Mouse (Mus musculus) left cerebral cortex, postnatal 36 days (tissue): Measurements from ENCODE around the gene Slamf9. TPM values are rescaled to one million over a fixed set of nuclear protein-coding genes. Genes with fewer than 3 reads are reported as not detected.

Experiments
- DNase-seq, 2 experiments: peaks; one replicate each; pipeline ENCODE4 v3.0.0; 2021 to 2022; ENCODE audit warnings: low spot score in 2 of 2, mixed read lengths in 1 of 2
- intact Hi-C: fragments of 180-260 bp; cut with DNase I; formaldehyde crosslinking; loops from one replicate; pipeline ENCODE4 v1.15.1; 2025
- total RNA-seq, 2 experiments: library from RNA; stranded (reverse); gene quantifications; 2 replicates each; pipeline ENCODE4 v1.2.3; 2021

Slamf9 gene
- total RNA-seq, 2 experiments from 2014 or later: 0.49 to 0.82 TPM

GRCm38 (mm10) chr1:172508172-172508571 lies 33.0 kb downstream of the Slamf9 start:
- DNase-seq: no peak
- intact Hi-C loops: no loop called here

DNA sequence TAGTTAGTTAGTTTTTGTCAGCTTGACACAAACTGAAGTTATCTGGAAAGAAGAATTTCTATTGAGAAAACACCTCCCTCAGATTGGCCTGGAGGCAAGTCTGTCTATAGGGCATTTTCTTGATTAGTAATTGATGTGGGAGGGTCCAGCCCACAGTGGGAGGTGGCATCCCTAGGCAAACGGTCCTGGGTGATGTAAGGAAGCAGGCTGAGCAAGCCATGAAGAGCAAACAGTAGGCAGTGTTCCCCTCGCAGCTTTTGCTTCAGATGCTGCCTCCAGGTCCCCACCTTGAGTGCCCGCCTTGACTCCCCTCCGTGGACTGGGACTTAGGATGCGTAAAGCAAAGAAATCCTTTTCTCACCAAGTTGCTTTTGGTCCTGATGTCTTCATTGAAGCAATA lies 34.1 kb downstream of the Slamf9 start:
- intact Hi-C loops: no loop called here

GRCm38 (mm10) chr1:172509983-172510382 lies 34.8 kb downstream of the Slamf9 start:
- no peak for DNase-seq
- intact Hi-C loops: no loop called here

More for the DNA sequence above, 34.1 kb downstream of the Slamf9 start:
- DNase-seq: no peak

GRCm38 (mm10) chr1:172510421-172510972 lies 35.3 kb downstream of the Slamf9 start:
- DNase-seq: no peak
- intact Hi-C loops: no loop called here

GRCm38 (mm10) chr1:172512962-172513361 lies 37.8 kb downstream of the Slamf9 start:
- intact Hi-C loops: no loop called here
- DNase-seq: no peak

- intact Hi-C loops: no loop called here
- no peak for DNase-seq
Observed at GRCm38 (mm10) chr1:172513525-172514212, 38.5 kb downstream of the Slamf9 start.

- DNase-seq: no peak
- intact Hi-C loops: no loop called here
Observed at GRCm38 (mm10) chr1:172514213-172514529, 39.0 kb downstream of the Slamf9 start.

- intact Hi-C loops: no loop called here
- DNase-seq: no peak
Observed at GRCm38 (mm10) chr1:172514551-172515268, 39.6 kb downstream of the Slamf9 start.

DNA sequence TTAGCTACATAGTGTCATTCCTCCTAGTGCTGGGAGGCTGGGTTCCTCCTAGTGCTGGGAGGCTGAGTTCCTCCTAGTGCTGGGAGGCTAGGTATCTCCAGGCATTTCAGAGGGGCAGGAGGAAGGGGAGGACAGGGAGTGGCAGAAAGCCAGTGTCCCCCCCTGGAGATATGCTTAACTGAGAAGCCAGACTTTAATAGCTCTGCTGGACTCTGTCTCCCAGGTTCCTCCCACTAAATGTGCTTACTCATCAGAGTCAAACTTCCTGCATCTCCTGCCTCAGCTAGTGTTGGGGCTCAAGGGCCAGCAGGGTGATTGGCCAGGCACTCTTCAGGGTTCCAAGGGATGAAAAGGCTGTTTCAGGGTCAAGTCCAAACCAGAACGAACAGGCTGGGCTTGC lies 40.2 kb downstream of the Slamf9 start:
- no peak for DNase-seq
- intact Hi-C loops: no loop called here

GRCm38 (mm10) chr1:172518013-172518412 lies 42.9 kb downstream of the Slamf9 start:
- no peak for DNase-seq
- intact Hi-C loops: no loop called here

DNA sequence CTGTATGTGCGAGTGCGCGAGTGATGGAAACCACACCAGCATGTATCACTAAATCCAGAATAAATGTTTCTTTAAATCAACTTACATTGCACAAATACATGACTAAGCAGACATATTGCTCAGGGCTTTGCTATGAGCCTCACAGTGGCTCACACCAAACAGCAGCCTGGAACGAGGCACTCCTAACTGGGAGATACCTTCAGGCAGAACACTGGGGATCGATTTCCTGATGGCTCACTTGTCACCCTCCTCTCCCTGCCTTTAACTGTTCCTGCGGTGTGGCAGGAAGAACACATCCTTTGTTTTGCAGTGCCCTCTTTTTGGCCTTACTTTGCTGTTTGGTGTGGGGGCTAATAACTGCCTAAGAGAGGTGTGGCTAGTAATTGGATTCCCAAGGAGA lies 44.5 kb downstream of the Slamf9 start:
- intact Hi-C loops: no loop called here

GRCm38 (mm10) chr1:172520576-172521440 lies 45.6 kb downstream of the Slamf9 start, which contains the start of gene Cfap45:
Cfap45 (plus strand) TSS chr1:172520801.
- intact Hi-C loops: no loop called here
- DNase-seq: peak; percentile 65 to 77

More for the DNA sequence above, 44.5 kb downstream of the Slamf9 start:
- DNase-seq: no peak

DNA sequence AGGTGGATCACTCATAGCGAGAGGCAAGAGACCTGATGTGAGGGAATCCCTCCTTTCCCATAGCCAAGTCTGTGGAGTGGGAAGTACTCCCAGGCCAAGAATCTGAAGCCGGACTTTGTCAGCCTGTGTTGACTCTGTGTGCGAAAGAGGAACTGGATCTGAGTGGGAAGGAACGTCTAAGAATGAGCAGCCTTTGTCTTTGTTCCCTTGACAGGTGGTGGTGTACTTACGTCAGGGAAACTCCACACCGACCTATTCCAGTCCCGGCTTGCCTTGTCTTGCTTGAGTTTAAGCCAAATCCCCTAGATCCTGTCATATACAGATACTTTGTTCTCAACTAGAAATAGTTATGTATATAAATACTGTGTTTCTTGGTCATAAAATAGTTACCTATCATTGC lies 47.4 kb downstream of the Slamf9 start:
- intact Hi-C loops: no loop called here
- no peak for DNase-seq

DNA sequence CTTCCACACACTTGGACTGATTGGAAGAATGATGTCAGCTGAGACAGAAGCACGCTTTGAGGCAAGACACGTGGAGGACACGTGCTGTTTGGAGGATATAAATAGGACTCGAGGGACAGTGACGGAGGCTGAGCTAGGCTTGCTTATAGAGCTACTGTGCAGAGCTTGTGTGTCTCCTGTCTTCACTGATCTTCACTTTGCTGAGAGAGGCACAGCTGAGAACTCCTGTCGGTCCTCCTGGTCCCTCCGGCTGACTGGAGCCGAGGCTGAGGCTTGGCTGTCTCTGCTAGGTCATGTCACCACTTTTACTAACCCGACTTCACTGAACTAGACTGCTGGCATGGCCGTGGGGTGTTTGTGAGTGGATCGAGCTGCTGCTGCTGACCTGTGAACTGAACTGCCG lies 48.5 kb downstream of the Slamf9 start:
- no peak for DNase-seq
- intact Hi-C loops: no loop called here

DNA sequence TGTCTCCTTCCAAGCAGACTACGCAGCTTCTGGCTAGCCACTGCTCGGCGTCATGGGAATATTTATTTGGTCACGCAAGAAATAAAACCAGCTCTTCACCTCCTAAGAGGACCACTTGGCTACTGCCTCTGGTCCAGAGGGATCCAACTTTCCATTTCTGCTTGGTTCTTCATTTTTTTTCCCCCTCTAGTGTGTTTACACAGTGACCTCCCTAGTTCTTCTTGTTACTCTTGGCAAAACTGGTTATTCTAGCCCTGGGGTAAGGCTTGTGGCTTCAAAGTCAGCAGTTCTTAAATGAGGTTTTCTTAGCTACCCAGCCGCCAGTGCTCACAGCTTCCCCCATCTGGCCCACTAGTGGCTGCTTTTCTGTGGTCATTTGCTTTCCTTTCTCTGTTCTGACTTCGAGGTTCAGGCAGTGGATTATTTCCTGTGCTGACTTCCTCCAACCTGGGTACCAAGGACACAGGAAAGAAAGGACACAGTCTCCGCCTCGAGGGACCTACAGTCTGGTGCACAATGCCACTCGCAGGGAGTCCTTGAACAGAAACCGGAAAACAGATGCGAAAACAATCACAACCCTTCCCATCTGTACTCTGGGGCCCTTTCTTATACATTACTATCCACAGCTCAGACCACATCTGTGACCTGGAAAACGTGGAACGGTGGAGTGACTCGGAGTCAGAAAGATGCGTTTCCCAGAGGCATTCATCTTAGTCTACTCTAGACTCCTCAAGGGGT lies 50.0 kb downstream of the Slamf9 start:
- intact Hi-C loops: loop anchor here (5.0 kb wide), 1 partner anchor 872 kb away; no protein-coding TSS in a partner anchor
- DNase-seq: no peak

GRCm38 (mm10) chr1:172525971-172526370 lies 50.8 kb downstream of the Slamf9 start:
- no peak for DNase-seq
- intact Hi-C loops: loop anchor here (5.0 kb wide), 1 partner anchor 871 kb away; no protein-coding TSS in a partner anchor

DNA sequence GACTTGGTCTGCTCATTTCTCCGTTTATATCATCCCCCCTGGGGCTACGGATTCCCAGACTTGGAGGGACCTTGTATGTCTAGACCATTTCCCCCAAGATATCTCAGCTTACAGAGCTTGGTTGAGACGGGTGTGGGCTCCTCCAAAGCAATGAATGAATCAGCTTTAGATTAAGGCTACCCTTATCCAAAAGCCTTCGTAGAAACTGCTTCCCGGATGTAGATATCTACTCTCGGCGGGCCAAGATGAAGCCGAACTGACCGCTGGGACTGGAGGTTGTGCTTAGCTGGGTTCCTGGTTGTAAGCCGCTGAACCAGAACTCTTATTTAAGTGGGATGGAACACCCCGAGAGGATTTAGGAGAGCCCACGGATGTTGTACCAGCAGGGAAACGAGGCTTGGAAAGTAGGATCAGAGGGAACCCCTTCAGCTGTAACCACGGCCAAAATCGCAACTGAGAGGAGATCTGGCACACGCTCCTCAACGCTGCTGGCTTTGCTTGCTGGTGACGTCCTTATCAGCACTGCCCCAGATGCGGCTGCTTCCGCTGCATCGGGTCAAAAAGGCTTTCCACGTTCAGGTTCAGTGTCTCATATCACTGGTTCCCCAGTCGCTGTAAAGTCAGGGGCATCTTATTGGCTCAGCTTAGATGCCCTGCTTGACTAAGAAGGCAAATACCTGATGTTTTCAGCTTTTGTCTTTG lies 51.4 kb downstream of the Slamf9 start:
- no peak for DNase-seq
- intact Hi-C loops: loop anchor here (5.0 kb wide), 1 partner anchor 871 kb away; no protein-coding TSS in a partner anchor

DNA sequence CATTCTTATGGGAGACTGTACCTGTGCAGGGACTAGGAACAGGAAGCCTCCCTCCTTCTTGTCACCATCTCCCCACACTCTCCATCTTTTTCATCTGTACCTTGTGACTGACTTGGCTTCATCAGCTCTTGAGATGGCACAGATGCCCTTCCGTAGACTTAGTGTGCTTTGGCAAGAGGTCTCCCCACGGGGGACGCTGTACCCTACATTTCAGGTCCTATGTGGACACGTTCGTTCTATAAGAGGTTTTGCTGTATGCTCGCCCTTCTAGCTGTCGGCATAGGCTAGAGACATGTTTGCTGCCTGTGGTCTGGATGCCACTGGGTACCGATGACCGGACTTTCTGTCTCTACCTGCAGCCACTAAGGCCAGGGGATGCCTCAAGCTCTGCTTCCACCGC lies 52.3 kb downstream of the Slamf9 start:
- no peak for DNase-seq
- intact Hi-C loops: loop anchor here (5.0 kb wide), 1 partner anchor 870 kb away; no protein-coding TSS in a partner anchor
